Mouse (Mus musculus) midbrain, embryonic 16.5 days (tissue): ENCODE results near the gene Psmb3. TPM values are rescaled to one million over a fixed set of nuclear protein-coding genes. Genes with fewer than 3 reads are reported as not detected.
A peak's percentile ranks its signal among the peaks of the same experiment; 100 is the strongest.
"Not testable (repeated sequence)": the region's sequence is repeated elsewhere in the genome, so short reads cannot be mapped to it uniquely, and the experiment has no call there.

Experiments
- ATAC-seq: fragments of 200-750 bp; cut with Nextera tagmentation; 2 replicates; pipeline ENCODE4 v1.8.0; 2017; ENCODE audit warnings: moderate TSS enrichment
- H3K27ac ChIP-seq: fragments of 300-500 bp; sonication (generic); 2 replicates; pipeline ENCODE4 v1.5.1; 2014; ENCODE audit warnings: mild to moderate bottlenecking, low read length, mixed read lengths
- H3K27me3 ChIP-seq: fragments of 300-500 bp; sonication (generic); 2 replicates; pipeline ENCODE4 v1.6.1; 2014; ENCODE audit warnings: low read depth, low read length, mixed read lengths; ENCODE audit not compliant: control insufficient read depth, insufficient read depth
- H3K36me3 ChIP-seq: fragments of 300-500 bp; sonication (generic); 2 replicates; pipeline ENCODE4 v1.6.1; 2014; ENCODE audit warnings: mild to moderate bottlenecking, low read length, moderate library complexity, mixed read lengths; ENCODE audit not compliant: control insufficient read depth, insufficient read depth
- H3K4me1 ChIP-seq: fragments of 300-500 bp; sonication (generic); 2 replicates; pipeline ENCODE4 v1.6.1; 2014; ENCODE audit warnings: mild to moderate bottlenecking, low read length, mixed read lengths; ENCODE audit not compliant: control insufficient read depth, insufficient read depth
- H3K4me2 ChIP-seq: fragments of 300-500 bp; sonication (generic); 2 replicates; pipeline ENCODE4 v1.6.1; 2014; ENCODE audit warnings: mild to moderate bottlenecking, low read length, mixed read lengths
- H3K4me3 ChIP-seq: fragments of 300-500 bp; sonication (generic); 2 replicates; pipeline ENCODE4 v1.5.1; 2014; ENCODE audit warnings: low read depth, mild to moderate bottlenecking, low read length, moderate library complexity, mixed read lengths
- H3K9ac ChIP-seq: fragments of 300-500 bp; sonication (generic); 2 replicates; pipeline ENCODE4 v1.6.1; 2014; ENCODE audit warnings: low read depth, low read length, mixed read lengths
- H3K9me3 ChIP-seq: fragments of 300-500 bp; sonication (generic); replicated peaks from 2 replicates; pipeline ENCODE4 v1.6.1; 2014; ENCODE audit warnings: mild to moderate bottlenecking, low read length, mixed read lengths; ENCODE audit not compliant: control insufficient read depth, poor library complexity, severe bottlenecking
- WGBS: fragments of 180-500 bp; shearing (Covaris S2); extraction: QIAGEN DNeasy Blood & Tissue Kit; methylation state at CpG from one replicate; pipeline ENCODE4 v1.1.7; 2014; 5-methylcytosine and 5-hydroxymethylcytosine counted together
- polyA plus RNA-seq: library from polyadenylated mRNA; unstranded; fragments of >200 nt; fragmentation: Nextera tagmentation; extraction: Ambion mirVana; gene quantifications from 2 replicates; pipeline ENCODE4 v1.2.1, GENCODE M21; 2015

Gene Psmb3
- 387 and 401 TPM in 2 replicates for polyA plus RNA-seq

DNA sequence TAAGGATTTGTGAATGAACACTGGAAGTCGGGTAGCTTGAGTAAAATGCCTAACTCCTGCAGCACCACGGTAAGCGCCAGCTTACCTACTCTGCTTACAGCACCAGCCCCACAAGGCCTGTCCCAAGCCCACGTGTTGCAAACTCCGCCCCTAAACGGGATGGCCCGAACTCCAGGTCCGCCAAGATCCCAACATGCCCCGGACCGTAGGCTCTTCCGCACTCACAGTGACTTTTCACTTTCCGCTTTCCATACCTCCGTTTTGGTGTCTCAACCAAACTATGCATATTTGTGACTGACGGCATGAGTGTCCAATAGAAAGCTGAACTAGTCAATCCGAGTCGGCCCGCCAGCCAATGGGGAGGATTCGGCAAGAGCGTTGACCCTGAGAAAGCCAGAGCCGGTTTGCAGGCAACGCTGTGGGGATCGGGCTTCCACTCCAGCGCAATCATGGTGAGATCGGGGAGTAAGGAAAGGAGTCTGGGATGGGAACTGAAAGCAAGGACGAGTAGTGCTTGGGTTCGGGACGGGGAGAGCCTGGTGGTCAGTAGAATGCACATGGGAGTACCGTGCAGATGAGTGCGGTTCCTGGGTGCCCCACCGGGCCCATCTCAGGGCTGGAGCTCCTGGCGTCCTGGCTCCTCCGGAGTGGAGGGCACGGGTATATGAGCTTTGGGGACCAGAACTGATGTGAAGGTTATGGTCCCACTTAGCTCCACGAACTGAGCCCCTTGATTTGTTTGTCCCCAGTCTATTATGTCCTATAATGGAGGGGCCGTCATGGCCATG lies at the start of gene Psmb3:
Psmb3 (plus strand) TSS at position 361 of the 788 bp plus-strand sequence.
- WGBS: under 1% methylated on average over 35 of the region's 35 CpGs

DNA sequence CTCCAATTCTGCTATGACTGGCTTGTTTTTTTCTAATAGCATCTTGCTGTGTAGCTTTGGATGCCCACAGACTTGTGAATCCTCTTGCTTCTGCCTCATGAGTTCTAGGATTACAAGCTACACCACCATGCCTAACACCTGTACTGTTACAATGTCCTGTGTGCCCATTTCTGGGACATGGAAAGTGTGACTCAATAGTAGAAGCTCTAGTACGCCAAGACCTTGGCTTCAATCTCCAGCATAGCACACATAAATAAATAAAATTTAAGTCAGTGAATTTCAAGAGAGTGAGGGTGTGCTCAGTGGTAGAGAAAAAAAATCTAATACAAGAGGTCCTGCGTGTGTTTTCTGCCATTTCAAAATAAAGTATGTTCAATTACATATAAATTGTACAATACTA lies 49.0 kb upstream of the Psmb3 start:
- ATAC-seq: no peak

More for the DNA sequence above, at the start of gene Psmb3:
- peaks cover 23% of the 10 kb centered on the region for H3K4me1 ChIP-seq
- peak within 1 kb of the TSS; percentile 78 for H3K9ac ChIP-seq
- no peaks in the 10 kb centered on the region for H3K9me3 ChIP-seq
- ATAC-seq: peak; percentile 92
- H3K27ac ChIP-seq: peak within 1 kb of the TSS; percentile 90
- H3K4me3 ChIP-seq: peak within 1 kb of the TSS; percentile 52
- peak within 1 kb of the TSS; percentile 80 for H3K4me2 ChIP-seq
- H3K27me3 ChIP-seq: no peaks in the 10 kb centered on the region
- H3K36me3 ChIP-seq: peaks cover 9% of the 10 kb centered on the region

DNA sequence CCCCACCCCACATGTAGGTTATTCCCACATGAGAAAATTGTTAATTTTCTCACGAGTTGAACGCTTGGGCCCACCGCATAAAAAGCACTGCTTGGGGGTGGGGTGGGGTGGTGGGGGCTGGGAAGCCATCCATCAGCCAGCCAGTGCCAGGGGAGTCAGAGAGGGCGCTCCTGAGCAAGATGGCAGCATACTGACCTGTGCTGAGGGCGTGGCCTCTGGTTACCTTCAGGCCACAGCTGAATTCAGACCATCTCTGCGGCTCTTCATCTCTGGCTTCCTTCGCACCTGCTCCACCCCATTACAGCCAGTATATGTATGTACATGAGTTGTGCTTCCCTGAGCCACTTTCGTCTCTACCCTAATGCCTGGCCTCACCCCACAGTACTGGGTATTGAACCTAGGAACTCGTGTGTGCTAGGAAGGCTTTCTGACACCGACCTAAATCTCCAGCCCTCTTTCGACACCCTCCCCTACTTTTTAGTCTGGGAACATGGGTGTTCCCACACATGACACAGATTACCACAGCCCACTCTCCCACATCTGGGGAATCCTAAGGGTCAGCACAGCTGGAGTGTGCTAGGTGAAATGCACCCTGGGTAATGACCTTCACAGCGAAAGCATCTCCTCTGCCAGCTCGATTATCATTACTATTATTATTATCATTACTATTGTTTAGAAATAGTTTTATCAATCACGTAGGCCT lies 46.8 kb upstream of the Psmb3 start:
- H3K9ac ChIP-seq: no peak overlapping the region
- no peak for ATAC-seq
- H3K4me1 ChIP-seq: peaks cover 14% of the 10 kb centered on the region
- no peaks in the 10 kb centered on the region for H3K9me3 ChIP-seq
- H3K27me3 ChIP-seq: peaks cover under 1% of the 10 kb centered on the region; the same call in 1 of the 2 replicates
- no peaks in the 10 kb centered on the region for H3K36me3 ChIP-seq
- H3K4me2 ChIP-seq: no peak overlapping the region
- H3K27ac ChIP-seq: no peak overlapping the region
- no peak overlapping the region for H3K4me3 ChIP-seq
- 73% methylated on average over 14 of the region's 14 CpGs for WGBS

More for the DNA sequence above, 49.0 kb upstream of the Psmb3 start:
- Histone ChIP-seq H3K4me3 (no peak overlapping the region), H3K9ac (no peak overlapping the region), H3K4me1 (no peaks in the 10 kb centered on the region; the same call in 1 of the 2 replicates), H3K27me3 (no peaks in the 10 kb centered on the region), H3K27ac (no peak overlapping the region), H3K36me3 (no peaks in the 10 kb centered on the region), H3K4me2 (no peak overlapping the region), H3K9me3 (no peaks in the 10 kb centered on the region)
- WGBS: 95% methylated on average over 2 of the region's 2 CpGs

DNA sequence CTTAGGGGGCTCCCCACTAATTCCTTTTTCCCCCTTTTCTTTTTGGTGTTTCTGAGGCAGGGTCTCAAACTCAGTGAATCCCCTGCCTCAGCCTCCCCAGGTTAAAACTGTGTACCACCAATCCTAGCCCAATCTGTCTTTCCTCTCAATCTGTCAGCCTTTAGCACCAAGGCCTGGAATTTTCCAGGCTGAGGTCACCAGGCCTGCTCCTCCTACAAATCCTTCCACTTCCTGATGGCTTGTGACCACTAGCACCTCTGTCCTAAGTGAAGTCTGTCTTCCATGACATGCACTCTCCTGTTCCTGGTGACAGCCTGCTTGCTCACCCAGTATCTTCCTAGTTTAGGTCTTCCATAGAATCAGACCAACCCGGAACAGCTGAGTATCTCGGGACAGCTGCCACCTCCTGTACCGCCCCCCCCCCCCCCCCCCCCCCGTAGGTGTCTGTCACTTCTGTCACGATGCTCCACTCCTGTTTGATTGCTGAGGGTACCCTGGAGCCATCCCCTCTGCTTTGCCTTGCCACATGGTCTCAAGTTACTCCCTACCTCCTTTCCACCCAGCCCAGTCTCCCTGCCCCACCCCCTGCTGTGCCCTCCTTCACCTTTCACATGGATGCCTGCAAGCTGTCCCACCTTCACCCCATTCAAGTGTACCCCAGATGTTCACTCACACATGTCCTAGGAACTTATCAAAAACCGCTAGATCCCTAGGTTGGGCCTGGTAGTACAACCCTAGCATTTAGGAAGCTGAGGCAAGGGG lies 45.8 kb upstream of the Psmb3 start:
- peaks cover 7% of the 10 kb centered on the region for H3K27me3 ChIP-seq
- ATAC-seq: no peak

DNA sequence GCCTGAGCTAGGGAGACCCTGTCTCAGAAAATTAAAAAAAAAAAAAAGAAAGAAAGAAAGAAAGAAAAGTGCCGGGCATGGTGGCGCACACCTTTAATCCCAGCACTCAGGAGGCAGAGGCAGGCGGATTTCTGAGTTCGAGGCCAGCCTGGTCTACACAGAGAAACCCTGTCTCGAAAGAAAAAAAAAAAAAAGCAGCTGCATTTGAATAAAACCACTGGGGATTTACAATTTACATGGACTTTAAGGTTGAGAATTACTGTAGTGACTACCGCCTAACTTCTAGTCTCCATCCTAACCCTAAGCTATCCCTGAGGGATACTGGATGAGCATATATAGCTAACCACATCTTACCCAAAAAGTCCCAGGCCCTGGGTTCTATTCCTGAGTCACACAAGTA lies 45.2 kb upstream of the Psmb3 start:
- ATAC-seq: not testable (repeated sequence)

More for the DNA sequence above, 45.8 kb upstream of the Psmb3 start:
- no peak overlapping the region for H3K4me2 ChIP-seq
- H3K9me3 ChIP-seq: no peaks in the 10 kb centered on the region
- peaks cover 21% of the 10 kb centered on the region for H3K4me1 ChIP-seq
- H3K9ac ChIP-seq: no peak overlapping the region
- H3K27ac ChIP-seq: no peak overlapping the region
- H3K36me3 ChIP-seq: no peaks in the 10 kb centered on the region
- 59% methylated on average over 4 of the region's 6 CpGs for WGBS
- no peak overlapping the region for H3K4me3 ChIP-seq

DNA sequence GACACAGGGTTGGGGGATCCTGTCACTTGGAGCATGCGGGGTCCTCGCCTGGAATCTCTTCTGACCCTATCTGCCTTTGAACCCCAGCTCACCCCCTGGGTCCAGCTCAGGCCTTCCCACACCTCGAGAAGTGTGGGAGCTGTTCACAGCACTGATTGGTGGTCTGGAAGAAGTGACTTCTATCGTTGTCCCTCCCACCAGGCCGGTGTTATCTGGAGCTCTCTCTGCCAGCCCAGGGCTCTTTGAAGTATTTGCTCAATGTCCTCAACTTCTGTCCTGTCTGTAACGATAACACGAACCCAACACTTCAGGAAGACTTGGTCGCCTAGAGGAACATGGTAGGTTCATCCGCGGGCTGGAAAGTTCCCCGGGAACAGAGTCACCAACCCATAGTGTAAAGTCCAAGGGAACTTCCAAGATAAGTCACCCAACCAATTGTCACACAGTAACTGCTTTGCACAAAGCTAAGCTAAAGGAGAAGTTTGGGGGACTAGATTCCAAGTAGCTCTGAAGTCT lies 44.4 kb upstream of the Psmb3 start:
- H3K4me3 ChIP-seq: no peak overlapping the region
- peaks cover 21% of the 10 kb centered on the region for H3K4me1 ChIP-seq
- no peak overlapping the region for H3K9ac ChIP-seq
- no peaks in the 10 kb centered on the region for H3K9me3 ChIP-seq
- H3K27me3 ChIP-seq: peaks cover 7% of the 10 kb centered on the region
- ATAC-seq: no peak
- no peak overlapping the region; the same call in 1 of the 2 replicates for H3K4me2 ChIP-seq
- H3K36me3 ChIP-seq: no peaks in the 10 kb centered on the region
- 75% methylated on average over 11 of the region's 11 CpGs for WGBS
- no peak overlapping the region for H3K27ac ChIP-seq

More for the DNA sequence above, 45.2 kb upstream of the Psmb3 start:
- H3K4me3 ChIP-seq, H3K9ac ChIP-seq, H3K27me3 ChIP-seq, H3K27ac ChIP-seq, H3K4me2 ChIP-seq, H3K36me3 ChIP-seq, H3K9me3 ChIP-seq: not testable (repeated sequence)
- H3K4me1 ChIP-seq: peaks cover 21% of the 10 kb centered on the region
- WGBS: 89% methylated on average over 6 of the region's 6 CpGs

DNA sequence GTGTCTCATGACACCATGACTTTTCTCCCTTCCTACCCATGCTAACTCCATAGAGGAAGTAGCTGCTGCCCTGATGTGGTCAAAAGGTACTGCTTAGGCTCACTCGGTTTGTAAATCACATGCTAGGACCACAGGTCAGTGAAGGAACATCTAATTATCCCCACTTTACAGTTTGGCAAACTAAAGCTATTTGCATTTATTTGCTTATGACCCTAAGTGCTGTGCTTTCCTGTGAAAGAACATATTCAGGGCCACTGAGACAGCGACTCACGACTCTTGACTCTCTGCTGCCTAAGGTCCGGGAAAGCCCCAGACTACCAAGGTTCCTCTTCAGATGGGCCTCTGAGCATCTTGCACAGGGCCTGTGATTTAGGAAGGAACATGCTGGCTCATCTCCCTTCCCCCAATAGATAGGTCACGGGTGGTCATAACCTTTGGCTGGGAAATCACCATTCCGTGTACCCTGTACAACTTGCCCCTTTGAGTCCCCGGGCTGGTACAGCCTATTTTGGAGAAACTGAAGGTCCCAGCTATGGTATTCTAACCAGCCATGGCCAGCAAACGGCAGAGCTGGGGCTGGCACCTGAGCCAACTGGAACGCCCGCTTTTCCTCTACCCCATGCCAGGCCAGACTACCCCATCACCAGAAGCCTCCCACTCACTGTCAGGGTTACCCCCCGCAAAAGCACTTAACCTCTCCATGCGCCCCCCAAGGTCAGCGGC lies 43.8 kb upstream of the Psmb3 start:
- Histone ChIP-seq H3K4me1 (peaks cover 24% of the 10 kb centered on the region), H3K4me2 (peak overlapping the region; percentile 82), H3K27ac (peak overlapping the region; percentile 66; the same call in 1 of the 2 replicates), H3K36me3 (no peaks in the 10 kb centered on the region), H3K4me3 (peak overlapping the region; percentile 72), H3K9me3 (no peaks in the 10 kb centered on the region), H3K27me3 (peaks cover 7% of the 10 kb centered on the region), H3K9ac (peak overlapping the region; percentile 83)
- WGBS: 11% methylated on average over 13 of the region's 13 CpGs
- no peak for ATAC-seq
